Mouse (Mus musculus) adrenal gland, adult (tissue): ENCODE results near the gene Ptov1.
A peak's percentile ranks its signal among the peaks of the same experiment; 100 is the strongest.

Source experiments
- DNase-seq, 2 experiments: peaks; one replicate each; pipeline ENCODE4 v3.0.0; 2022 to 2023; ENCODE audit warnings: low spot score in 1 of 2; ENCODE audit not compliant: inconsistent age in 2 of 2

The Ptov1 gene

GRCm38 (mm10) chr7:44859896-44860295 is 9.7 kb downstream of the Ptov1 start:
- DNase-seq: no peak

- peak; percentile 62 to 83 for DNase-seq
Measured at GRCm38 (mm10) chr7:44857905-44858304, 11.7 kb downstream of the Ptov1 start.

- DNase-seq: peak; percentile 90 to 97
Measured at GRCm38 (mm10) chr7:44857042-44857552, 12.5 kb downstream of the Ptov1 start, which contains the start of gene Pnkp. TSS of gene Pnkp (plus strand) at chr7:44857139.

- DNase-seq: no peak
Measured at GRCm38 (mm10) chr7:44856265-44856916, 13.2 kb downstream of the Ptov1 start.

DNA sequence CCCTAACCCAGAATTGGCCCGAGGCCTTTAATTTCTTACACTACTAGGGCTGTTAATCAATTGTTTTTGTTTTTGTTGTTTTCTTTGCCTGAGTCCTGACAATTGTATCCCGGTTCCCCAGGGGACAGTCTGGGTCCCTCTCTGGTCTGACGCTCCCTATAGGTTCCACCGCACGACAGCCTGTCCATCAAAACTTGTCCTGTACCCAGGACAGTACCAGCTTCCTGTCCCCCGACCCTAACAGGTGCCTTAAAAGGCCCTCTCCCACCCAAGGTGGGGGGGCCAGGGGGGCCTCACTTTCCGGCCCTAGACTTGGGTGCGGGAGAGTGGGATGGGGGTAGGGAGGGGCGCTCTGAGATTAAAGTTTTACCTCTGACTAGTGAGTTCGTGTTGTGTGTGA is 14.6 kb downstream of the Ptov1 start:
- DNase-seq: no peak

- DNase-seq: peak; percentile 95 to 98
Measured at GRCm38 (mm10) chr7:44854356-44855031, 15.1 kb downstream of the Ptov1 start.

DNA sequence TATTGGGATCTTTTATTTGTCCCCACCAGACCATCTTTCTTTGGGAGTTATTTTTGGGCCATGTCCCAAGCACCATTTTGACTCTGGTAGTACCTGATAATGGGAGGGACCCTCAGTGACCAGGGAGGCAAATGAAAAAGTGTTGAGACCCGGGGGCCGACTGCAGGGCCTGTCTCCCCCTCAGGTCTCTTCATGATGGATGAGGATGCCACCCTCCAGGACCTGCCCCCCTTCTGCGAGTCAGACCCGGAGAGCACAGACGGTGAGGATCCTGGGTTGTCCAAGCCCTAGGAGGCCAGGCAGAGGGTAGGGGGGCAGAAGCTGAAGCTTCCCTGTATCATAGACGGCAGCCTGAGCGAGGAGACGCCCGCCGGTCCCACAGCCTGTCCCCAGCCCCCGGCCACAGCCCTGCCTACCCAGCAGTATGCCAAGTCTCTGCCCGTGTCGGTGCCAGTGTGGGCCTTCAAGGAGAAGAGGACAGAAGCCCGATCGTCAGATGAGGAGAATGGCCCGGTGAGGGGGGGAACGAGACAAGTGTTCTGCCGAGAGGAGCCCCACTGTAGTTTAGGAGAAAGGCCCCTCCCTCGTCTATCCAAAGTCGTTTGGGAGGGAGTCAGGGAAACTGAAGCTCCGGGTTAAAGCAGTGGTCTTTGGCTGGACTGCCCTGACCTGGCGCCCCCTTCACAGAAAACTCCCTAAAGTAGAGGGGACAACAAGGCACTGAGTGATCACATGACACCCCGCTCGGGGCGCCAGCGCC is 15.8 kb downstream of the Ptov1 start:
- no peak for DNase-seq

DNA sequence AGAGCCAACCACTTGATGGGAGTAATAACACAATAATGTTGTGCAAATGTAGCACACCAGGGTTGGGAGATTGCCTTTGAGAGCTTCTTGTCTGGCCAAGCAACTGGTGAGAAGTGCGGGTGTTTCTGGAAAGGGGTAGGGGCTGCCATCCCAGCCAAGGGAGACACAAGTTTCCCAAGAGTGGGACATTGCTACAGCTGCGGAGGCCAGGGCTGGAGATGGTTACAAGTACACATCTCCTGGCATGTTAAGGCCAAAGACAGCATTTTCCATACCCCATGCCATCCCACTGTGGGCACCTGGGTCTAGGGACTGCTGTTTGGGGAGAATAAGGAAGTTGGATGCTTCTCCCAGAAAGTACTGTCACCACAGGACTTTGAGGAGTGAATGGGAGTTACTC is 16.5 kb downstream of the Ptov1 start:
- DNase-seq: peak in 1 of 2 experiments; percentile 62

DNA sequence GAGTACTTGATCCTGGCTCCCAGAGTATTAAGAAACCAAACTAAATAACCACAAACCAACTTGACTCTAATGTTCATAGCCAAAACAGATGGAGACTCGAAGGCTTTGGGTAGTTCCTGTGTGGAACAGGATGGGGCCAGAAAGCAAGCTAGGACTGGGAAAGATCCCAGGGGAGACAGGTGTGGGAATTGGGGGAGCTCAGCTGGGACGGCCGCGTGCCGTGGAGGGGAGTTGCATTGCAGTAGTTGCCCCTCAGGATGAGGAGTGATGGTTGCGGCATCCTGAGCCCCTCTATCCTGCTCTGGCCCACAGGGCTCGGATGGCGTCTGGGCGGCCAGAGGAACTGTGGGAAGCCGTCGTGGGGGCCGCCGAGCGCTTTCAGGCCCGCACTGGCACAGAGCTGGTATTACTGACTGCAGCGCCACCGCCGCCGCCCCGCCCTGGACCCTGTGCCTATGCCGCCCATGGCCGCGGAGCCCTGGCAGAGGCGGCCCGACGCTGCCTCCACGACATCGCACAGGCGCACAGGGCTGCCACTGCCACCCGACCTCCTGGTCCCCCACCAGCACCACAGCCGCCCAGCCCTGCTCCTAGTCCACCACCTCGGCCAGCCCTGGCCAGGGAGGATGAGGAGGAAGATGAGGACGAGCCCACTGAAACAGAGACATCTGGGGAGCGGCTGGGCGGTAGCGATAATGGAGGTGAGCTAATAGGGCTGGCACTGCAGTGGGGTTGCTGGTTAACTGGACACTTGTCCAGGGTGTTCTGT is 17.1 kb downstream of the Ptov1 start:
- DNase-seq: peak; percentile 55 to 56

- DNase-seq: no peak
Measured at GRCm38 (mm10) chr7:44851625-44852234, 17.9 kb downstream of the Ptov1 start.

DNA sequence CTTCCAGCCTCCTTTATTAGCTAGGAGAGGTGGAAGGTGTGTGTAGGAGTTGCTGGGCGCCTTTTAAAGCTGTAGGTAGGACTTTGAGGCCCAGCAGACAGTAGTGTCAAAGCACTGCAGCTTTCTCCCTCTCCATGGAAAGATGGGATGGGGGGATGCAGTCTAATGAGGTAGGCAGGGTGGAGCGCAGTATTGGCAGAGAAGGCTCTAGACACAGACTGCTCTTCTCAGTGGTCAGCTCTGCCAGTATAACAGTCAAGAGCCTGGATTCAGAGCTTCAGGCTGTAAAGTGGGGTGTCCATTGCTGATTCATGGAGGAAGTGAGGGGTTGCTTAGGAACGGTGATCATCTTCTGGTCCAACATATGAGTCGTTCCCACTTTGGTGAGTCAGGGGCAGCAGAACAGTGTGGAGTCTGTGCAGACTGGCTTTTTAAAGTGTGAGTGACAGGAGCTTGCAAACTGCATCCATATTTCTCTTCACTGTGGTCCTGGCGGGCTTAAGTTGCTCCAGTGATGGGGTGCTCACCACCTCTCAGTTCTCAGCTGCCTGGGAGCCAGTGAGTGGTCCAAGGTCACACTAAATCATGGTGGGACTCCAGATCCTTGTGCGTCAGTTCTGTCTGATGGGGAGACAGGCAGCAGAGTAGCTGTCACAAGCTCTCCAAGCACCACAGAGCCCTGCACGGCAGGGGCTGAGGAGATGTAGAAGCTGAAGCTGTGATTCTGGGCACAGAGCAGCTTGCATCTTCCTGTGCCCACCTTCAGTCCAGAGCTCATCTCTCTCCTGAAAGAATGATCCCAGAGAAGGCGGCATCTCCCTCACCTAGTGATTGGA is 18.6 kb downstream of the Ptov1 start:
- DNase-seq: peak; percentile 40 to 60

DNA sequence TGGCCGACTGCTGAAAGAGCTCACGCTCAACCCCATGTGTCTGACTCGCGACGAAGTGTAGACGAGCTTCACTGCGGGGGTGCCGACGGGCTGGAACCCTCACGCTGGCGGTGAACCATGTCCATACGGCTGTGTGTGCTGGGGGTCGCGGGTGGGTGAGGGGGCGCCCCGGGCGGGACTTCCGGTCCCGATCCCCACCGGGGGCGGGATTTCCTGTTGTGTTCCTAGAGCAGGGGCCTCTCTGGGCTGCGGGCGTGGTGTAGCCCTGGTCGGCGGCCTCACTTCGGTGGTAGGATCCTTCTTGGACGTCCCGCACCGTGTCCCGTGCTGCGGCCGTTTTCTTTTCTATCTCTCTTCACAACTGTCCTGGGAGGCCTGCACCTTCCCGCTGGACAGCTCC is 19.4 kb downstream of the Ptov1 start:
- DNase-seq: peak; percentile 85 to 93

DNA sequence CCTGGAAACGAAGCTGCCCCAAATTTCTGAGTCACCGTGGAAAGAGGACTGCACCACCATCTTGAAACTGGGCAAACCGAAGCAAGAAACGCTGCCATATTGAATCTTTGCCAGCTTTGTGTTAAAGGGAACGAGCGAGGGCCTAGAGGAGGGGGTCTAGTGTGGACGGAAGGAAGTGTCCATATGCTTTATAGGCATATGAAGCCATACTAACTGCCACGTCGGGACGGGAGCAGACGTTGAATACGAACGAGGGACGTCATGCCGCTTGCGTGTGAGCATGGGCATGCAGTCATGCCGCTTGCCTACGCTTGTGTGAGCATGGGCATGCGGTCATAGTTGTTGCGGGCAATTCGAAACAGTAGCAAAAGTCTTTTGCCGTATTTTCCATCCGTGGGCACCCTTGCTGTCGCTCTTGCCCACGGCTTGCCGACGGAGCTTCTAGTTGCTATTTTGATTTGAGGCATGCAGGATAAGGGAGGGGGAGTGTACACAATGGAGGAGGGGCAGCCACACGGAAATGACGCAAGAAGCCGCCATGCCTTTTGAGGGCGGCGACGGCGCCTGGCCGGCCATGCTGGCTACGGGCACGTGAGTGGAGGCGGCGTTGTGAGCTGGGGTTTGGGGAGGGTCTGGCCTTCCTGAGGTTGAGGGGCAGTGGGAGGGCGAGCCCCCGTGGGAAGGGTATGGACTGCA is 20.0 kb downstream of the Ptov1 start:
- DNase-seq: peak; percentile 94 to 97

- peak; percentile 100 for DNase-seq
Measured at GRCm38 (mm10) chr7:44848561-44849415, 20.8 kb downstream of the Ptov1 start, which contains the start of the genes Akt1s1 and Tbc1d17. TSS of gene Akt1s1 (plus strand) at chr7:44848991. TSS of gene Tbc1d17 (minus strand) at chr7:44849079.

DNA sequence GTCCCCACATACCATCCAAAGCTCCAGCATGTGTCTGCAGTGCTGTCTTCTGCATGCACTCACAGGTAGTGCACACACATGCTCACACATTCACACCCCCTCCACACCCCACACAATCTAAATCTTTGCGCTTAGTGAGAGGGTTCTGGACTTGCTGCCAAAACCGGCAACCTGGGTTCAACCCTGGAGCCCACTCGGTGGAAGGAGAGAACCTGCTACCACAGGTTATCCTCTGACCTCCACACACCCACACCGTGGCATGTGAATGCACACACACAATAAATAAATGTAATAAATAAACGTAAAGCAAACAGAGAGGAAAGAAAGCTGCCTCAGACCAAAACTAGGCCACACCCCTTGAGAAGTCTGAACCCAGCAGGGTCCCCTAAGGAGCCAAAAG is 21.8 kb downstream of the Ptov1 start:
- peak; percentile 53 to 62 for DNase-seq

DNA sequence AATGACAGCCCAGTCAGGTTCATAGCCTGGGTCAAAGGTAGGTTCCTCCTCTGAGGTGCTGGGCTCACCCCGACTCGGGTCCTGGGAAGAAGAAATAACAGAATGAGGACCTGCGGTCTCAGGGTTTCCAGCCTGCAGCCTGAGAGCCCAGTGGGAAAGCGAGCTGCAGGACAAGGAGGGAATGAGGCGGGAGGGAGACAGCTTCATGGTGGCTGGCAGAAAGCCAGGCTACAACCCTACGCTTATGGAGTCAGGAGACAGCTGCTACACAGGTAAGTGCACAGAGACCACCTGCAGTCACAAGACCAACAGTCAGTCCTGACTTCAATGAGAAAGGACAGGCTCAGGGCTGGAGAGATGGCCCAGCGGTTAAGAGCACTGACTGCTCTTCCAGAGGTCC is 22.8 kb downstream of the Ptov1 start:
- DNase-seq: no peak

GRCm38 (mm10) chr7:44845006-44845405 is 24.6 kb downstream of the Ptov1 start:
- no peak for DNase-seq
